Mouse (Mus musculus) gonadal fat pad, adult 2 months (tissue): ENCODE data around the gene Prss27. TPM values are rescaled to one million over a fixed set of nuclear protein-coding genes. Genes with fewer than 3 reads are reported as not detected.

ENCODE experiments used
- polyA plus RNA-seq: library from polyadenylated mRNA; depleted of rRNA; stranded (reverse); fragments of >200 nt; gene quantifications from 2 replicates; pipeline ENCODE4 v1.2.3, GENCODE M21; 2012; rRNA removed

Prss27 gene
- polyA plus RNA-seq, 1 experiment, result 2.8 TPM

Other genes starting within 250 kb of the Prss27 start
- gene Srrm2, start 247.6 kb upstream of the Prss27 start, polyA plus RNA-seq, result 381 and 457 TPM in 2 replicates
- gene Elob, start 209.0 kb upstream of the Prss27 start, polyA plus RNA-seq, result 689 and 774 TPM in 2 replicates
- 3.5 and 5.6 TPM in 2 replicates for gene Prss33, start 202.1 kb upstream of the Prss27 start, polyA plus RNA-seq
- 0.19 TPM in 1 of 2 replicates, not detected in the other for gene Prss32, start 194.3 kb upstream of the Prss27 start, polyA plus RNA-seq
- 0.77 and 1.0 TPM in 2 replicates for gene Prss41, start 194.0 kb upstream of the Prss27 start, polyA plus RNA-seq
- 0.18 and 0.76 TPM in 2 replicates for gene Prss21, start 170.1 kb upstream of the Prss27 start, polyA plus RNA-seq
- not detected in 2 replicates for gene Dcpp1, start 157.3 kb upstream of the Prss27 start, polyA plus RNA-seq
- gene Dcpp2, start 157.3 kb upstream of the Prss27 start, polyA plus RNA-seq, result not detected in 2 replicates
- not detected in 2 replicates for gene Dcpp3, start 120.7 kb upstream of the Prss27 start, polyA plus RNA-seq
- gene Sbp, start 96.5 kb upstream of the Prss27 start, polyA plus RNA-seq, result not detected in 2 replicates
- gene Sbpl, start 82.9 kb upstream of the Prss27 start, polyA plus RNA-seq, result not detected in 2 replicates
- 0.46 and 0.53 TPM in 2 replicates for gene Prss30, start 57.6 kb upstream of the Prss27 start, polyA plus RNA-seq
- gene Prss22, start 40.0 kb upstream of the Prss27 start, polyA plus RNA-seq, result 0.15 and 0.18 TPM in 2 replicates
- gene Kctd5, start 35.3 kb downstream of the Prss27 start, polyA plus RNA-seq, result 23.0 and 27.2 TPM in 2 replicates
- 23.8 and 25.8 TPM in 2 replicates for gene Pdpk1, start 112.8 kb downstream of the Prss27 start, polyA plus RNA-seq
- 37.6 and 41.4 TPM in 2 replicates for gene Amdhd2, start 125.6 kb downstream of the Prss27 start, polyA plus RNA-seq
- gene Atp6v0c, start 131.6 kb downstream of the Prss27 start, polyA plus RNA-seq, result 870 and 1,024 TPM in 2 replicates
- 12.8 and 13.1 TPM in 2 replicates for gene Tbc1d24, start 167.4 kb downstream of the Prss27 start, polyA plus RNA-seq
- 1.4 and 1.5 TPM in 2 replicates for gene Ntn3, start 171.4 kb downstream of the Prss27 start, polyA plus RNA-seq
- 7.1 and 8.9 TPM in 2 replicates for gene Tedc2, start 182.7 kb downstream of the Prss27 start, polyA plus RNA-seq
- 2.4 and 2.5 TPM in 2 replicates for gene Ccnf, start 213.3 kb downstream of the Prss27 start, polyA plus RNA-seq